Mouse (Mus musculus): ENCODE measurements around the gene Jup. TPM values are rescaled to one million over a fixed set of nuclear protein-coding genes. Genes with fewer than 3 reads are reported as not detected.

The Jup gene
- polyA plus RNA-seq (2015; fragmentation: Nextera tagmentation; extraction: Ambion mirVana), result 69.2 and 70.5 TPM in 2 replicates

DNA sequence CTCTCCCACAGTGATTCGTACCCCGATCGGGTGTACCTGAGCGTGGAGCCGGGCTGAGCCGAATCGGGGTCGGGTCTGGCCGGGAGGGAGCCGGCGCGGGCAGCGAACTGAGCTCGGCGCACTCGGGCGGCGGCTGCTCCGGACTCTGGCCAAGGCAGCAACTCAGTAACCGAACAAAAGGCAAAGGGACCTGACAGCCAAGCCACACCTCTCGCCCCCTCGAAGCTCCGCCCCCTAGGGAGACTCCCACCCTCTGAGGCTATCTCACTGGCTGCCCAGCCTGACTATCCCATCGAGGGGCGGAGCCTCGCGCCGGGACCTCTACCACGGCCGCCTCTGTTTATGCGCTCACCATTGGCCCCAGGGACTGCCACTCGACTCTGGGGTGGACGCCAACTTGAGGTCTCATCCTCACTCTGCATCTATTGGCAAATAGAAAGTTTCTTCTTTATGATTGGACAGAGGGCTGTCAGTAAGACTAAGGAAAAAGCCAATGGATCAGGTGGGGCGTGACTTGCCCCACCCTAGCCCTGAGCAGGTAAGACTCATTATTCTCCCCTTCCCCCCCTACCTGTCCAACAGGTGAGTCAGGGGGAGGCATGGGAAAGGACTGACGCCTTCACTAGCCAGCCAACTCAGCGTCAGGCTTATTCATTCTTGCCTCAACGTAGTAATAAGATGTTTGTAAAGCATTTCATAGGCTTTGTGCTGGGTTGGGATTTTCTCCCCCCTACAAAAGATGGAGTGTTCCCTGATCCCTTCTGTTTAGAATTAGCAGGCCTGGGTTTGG lies at the start of gene Jup:
Gene Jup (minus strand): TSS at position 164 of the 790 bp plus-strand sequence.
- peaks cover 26% of the 10 kb centered on the region for H3K4me1 ChIP-seq (replicated peaks)
- H3K4me3 ChIP-seq (replicated peaks), result peak within 1 kb of the TSS; percentile 77
- H3K9ac ChIP-seq (replicated peaks), result peak within 1 kb of the TSS; percentile 79
- H3K36me3 ChIP-seq, result no peaks in the 10 kb centered on the region
- H3K4me2 ChIP-seq (replicated peaks), result peak within 1 kb of the TSS; percentile 65
- WGBS, result under 1% methylated on average over 37 of the region's 37 CpGs
- ATAC-seq, result peak; percentile 99
- H3K27me3 ChIP-seq, result peaks cover 21% of the 10 kb centered on the region
- H3K9me3 ChIP-seq, result no peaks in the 10 kb centered on the region
- H3K27ac ChIP-seq, result peak within 1 kb of the TSS; percentile 75

DNA sequence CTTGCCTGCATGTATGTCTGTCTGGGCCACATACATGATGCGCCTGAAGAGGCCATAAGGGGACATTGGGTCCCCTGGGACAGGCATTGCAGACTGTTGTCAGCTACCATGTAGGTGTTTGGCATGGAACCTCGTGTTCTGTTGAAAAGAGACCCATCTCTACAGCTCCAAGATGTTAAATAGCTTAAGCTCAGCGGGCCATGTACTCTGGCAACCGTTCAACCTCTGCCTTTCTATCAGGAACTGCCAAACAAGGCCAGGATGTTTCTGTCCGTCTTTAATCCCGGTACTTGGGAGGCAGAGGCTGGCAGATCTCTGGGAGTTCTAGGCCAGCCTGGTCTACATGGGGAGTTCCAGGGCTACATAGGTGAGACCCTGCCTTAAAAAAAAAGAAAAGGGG lies 45.1 kb upstream of the Jup start:
- no peak overlapping the region for H3K27ac ChIP-seq
- no peak overlapping the region for H3K9ac ChIP-seq (replicated peaks)
- no peaks in the 10 kb centered on the region for H3K9me3 ChIP-seq
- H3K4me3 ChIP-seq (replicated peaks), result no peak overlapping the region
- 88% methylated on average over 6 of the region's 6 CpGs for WGBS
- peaks cover under 1% of the 10 kb centered on the region; the same call in 1 of the 2 replicates for H3K36me3 ChIP-seq
- peaks cover 18% of the 10 kb centered on the region for H3K4me1 ChIP-seq (replicated peaks)
- no peak for ATAC-seq
- no peak overlapping the region for H3K4me2 ChIP-seq (replicated peaks)
- no peaks in the 10 kb centered on the region for H3K27me3 ChIP-seq

DNA sequence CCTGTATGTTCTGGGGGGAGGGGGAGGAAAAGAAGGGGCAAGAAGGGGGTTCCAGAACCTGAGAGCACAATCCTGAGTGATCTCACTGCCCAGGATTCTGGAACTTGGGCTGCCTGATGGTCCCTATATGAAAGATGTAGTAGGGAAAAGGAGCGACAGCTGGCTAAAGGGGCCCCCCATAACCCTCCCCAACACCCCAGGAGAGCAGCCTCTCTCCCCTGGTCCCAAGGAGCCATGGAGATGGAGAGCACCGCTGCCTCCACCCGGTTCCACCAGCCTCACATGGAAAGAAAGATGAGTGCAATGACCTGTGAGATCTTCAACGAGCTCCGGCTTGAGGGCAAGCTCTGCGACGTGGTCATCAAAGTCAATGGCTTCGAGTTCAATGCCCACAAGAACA lies 44.2 kb upstream of the Jup start, which contains the start of the genes Nt5c3b and Klhl10:
Gene Nt5c3b (minus strand): TSS at position 12 of the 400 bp plus-strand sequence.
Gene Klhl10 (plus strand): TSS at position 121 of the 400 bp plus-strand sequence.
- Histone ChIP-seq H3K4me2 (replicated peaks) (peak within 1 kb of the TSS; percentile 61), H3K27ac (peak within 1 kb of the TSS; percentile 51), H3K4me3 (replicated peaks) (peak within 1 kb of the TSS; percentile 69), H3K9me3 (no peaks in the 10 kb centered on the region), H3K36me3 (peaks cover 7% of the 10 kb centered on the region), H3K4me1 (replicated peaks) (peaks cover 18% of the 10 kb centered on the region), H3K27me3 (no peaks in the 10 kb centered on the region), H3K9ac (replicated peaks) (peak within 1 kb of the TSS; percentile 85)
- ATAC-seq, result no peak
- WGBS, result 84% methylated on average over 8 of the region's 8 CpGs

DNA sequence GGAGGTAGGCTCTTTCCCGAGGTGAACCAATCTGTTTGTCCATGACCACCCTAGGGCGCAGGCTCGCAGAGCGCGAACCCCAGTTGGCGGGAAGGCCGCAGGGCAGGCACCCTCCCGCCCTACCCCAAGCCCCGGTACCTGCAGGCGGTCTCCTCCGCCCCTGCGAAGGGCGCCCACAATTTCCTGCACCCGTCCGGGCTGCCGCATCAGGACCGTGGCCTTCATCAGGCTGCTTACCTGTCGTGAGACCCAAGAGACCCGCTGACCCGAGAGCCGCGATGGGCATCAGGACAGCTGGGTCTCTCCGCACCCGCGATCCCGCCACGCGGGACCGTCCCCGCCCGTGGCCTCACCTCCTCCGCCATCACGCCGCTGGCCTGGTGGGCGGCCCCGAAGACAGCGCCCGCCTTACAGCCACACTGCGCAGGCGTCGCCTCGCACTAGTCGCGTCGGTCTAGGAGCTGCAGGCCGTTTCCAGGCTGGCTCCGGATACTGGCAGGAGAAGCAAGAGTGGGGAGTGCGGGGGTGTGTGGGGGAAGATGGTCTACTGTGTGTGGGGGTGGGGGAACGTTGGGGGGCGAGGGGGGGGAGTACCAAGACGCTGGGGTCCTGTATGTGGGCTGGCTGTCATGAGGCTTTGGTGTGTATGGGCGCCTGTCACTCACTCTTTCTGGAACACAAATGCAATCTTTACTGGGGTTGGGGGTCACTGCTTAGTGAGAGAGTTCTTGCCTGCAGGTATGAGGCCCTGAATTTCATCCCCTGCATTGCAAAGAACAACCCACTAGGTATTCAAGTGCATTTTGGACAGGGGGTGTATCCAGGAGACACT lies 43.3 kb upstream of the Jup start:
- peak overlapping the region; percentile 51 for H3K27ac ChIP-seq
- WGBS, result 1% methylated on average over 52 of the region's 52 CpGs

DNA sequence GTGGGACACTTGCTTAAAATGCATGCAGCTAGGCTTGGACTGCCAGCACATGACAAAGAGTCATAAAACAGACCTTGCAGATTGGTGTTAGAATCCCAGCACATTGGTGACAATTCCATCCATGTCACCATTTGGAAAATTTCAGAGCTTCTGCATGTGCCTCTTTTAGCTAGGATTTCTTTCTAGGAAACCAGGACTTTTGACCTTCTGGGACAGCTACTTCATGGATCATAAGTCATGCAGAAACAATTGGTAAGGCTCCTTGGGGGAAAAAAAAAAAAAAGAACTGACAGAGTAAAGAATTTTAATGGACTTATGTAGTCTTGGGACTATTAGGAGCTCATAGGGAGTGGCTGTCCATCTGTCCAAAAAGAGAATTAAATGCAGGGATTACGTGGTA lies 40.3 kb upstream of the Jup start:
- no peak for ATAC-seq
- H3K4me3 ChIP-seq (replicated peaks), result no peak overlapping the region
- no peak overlapping the region for H3K9ac ChIP-seq (replicated peaks)
- WGBS, result 70% methylated on average over 1 of the region's 1 CpGs
- H3K27me3 ChIP-seq, result no peaks in the 10 kb centered on the region
- no peak overlapping the region for H3K27ac ChIP-seq
- H3K9me3 ChIP-seq, result no peaks in the 10 kb centered on the region
- peaks cover 22% of the 10 kb centered on the region for H3K4me1 ChIP-seq (replicated peaks)
- H3K4me2 ChIP-seq (replicated peaks), result no peak overlapping the region
- peaks cover 33% of the 10 kb centered on the region for H3K36me3 ChIP-seq

More for the DNA sequence above, 43.3 kb upstream of the Jup start:
- Histone ChIP-seq H3K9ac (replicated peaks) (peak overlapping the region; percentile 85), H3K4me1 (replicated peaks) (peaks cover 20% of the 10 kb centered on the region), H3K27me3 (no peaks in the 10 kb centered on the region), H3K4me3 (replicated peaks) (peak overlapping the region; percentile 69), H3K36me3 (peaks cover 16% of the 10 kb centered on the region), H3K4me2 (replicated peaks) (peak overlapping the region; percentile 61), H3K9me3 (no peaks in the 10 kb centered on the region)
- ATAC-seq, result peak; percentile 98

DNA sequence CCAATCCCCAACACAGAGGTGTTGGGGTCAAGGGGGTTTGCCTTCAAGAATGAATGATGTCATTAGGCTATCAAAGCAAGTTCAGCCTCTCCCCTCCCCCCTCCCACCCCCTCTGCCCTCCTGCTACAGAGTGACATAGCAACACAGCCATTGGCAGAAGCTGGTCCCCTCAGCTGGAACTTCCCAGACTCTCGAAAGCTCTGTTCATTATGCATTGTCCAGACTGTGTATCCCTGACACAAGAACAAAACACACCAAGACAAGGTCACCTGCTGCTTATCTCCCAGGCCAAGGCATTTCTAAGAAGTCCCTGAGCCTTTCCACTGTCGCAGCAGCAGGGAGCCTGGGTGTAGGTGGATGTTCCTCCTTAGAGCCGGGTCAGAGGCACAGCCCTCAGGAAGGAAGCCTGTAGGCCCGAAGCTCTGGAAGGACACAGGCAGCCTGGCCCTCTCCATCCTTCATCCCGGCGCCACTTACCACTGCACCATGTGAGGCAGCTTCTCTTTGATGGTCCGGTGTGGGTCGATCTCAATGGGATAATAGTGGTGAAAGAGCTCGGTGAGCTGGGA lies 38.2 kb upstream of the Jup start:
- H3K27me3 ChIP-seq, result no peaks in the 10 kb centered on the region
- no peaks in the 10 kb centered on the region for H3K9me3 ChIP-seq
- H3K36me3 ChIP-seq, result peaks cover 43% of the 10 kb centered on the region
- no peak overlapping the region for H3K9ac ChIP-seq (replicated peaks)
- ATAC-seq, result no peak
- WGBS, result 20% methylated on average over 9 of the region's 9 CpGs
- H3K4me1 ChIP-seq (replicated peaks), result peaks cover 16% of the 10 kb centered on the region
- no peak overlapping the region for H3K4me3 ChIP-seq (replicated peaks)
- H3K4me2 ChIP-seq (replicated peaks), result no peak overlapping the region
- H3K27ac ChIP-seq, result no peak overlapping the region

DNA sequence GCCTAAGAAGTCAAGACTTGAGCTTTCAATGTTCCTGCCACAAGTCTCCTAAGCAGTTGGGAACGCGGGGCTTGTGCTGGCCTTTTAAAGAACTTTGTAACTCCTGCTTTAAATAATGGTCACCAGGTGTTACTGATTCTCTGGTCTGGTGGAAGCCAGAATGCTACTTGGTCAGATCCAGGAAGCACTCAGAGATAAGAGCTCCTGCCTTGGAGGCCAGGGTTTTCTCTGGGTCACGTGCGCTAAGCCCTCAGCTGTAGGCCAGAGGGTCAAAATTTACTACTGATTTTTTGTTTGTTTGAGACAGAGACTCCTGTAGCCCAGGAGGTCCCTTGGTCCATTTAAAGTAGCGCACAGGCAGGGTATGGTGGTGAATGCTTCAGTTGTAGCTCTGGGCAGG lies 34.4 kb upstream of the Jup start:
- H3K9me3 ChIP-seq, result no peaks in the 10 kb centered on the region
- no peak overlapping the region for H3K27ac ChIP-seq
- H3K4me3 ChIP-seq (replicated peaks), result no peak overlapping the region
- no peak overlapping the region for H3K9ac ChIP-seq (replicated peaks)
- no peaks in the 10 kb centered on the region for H3K27me3 ChIP-seq
- WGBS, result 98% methylated on average over 5 of the region's 5 CpGs
- no peak overlapping the region for H3K4me2 ChIP-seq (replicated peaks)
- no peak for ATAC-seq
- H3K4me1 ChIP-seq (replicated peaks), result peaks cover 4% of the 10 kb centered on the region; the same call in 1 of the 2 replicates
- peaks cover 57% of the 10 kb centered on the region for H3K36me3 ChIP-seq

DNA sequence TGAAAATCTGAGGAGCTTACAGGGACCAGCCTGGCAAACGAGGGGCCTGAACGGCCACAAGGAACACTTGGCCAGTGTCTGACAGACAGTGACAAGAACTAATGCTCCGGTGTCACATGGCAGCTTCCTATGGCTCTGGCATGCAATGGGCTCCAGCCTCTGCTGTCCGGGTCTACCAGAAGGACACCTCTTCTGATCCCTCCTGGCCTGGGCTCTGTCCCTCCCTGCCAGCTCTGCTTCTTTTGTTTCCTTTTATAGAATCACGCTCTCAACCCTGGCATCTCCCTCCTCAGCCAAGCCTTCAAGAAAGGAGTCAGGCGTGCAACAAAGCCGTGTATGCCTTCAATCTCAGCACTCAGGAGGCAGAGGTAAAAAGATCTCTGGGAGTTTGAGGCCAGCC lies 32.5 kb upstream of the Jup start:
- no peak overlapping the region for H3K4me2 ChIP-seq (replicated peaks)
- H3K4me3 ChIP-seq (replicated peaks), result no peak overlapping the region
- H3K36me3 ChIP-seq, result peaks cover 38% of the 10 kb centered on the region
- no peak overlapping the region for H3K9ac ChIP-seq (replicated peaks)
- H3K27ac ChIP-seq, result no peak overlapping the region
- H3K4me1 ChIP-seq (replicated peaks), result peaks cover 5% of the 10 kb centered on the region; the same call in 1 of the 2 replicates
- H3K9me3 ChIP-seq, result no peaks in the 10 kb centered on the region
- H3K27me3 ChIP-seq, result no peaks in the 10 kb centered on the region
- WGBS, result 88% methylated on average over 7 of the region's 7 CpGs
- ATAC-seq, result no peak

DNA sequence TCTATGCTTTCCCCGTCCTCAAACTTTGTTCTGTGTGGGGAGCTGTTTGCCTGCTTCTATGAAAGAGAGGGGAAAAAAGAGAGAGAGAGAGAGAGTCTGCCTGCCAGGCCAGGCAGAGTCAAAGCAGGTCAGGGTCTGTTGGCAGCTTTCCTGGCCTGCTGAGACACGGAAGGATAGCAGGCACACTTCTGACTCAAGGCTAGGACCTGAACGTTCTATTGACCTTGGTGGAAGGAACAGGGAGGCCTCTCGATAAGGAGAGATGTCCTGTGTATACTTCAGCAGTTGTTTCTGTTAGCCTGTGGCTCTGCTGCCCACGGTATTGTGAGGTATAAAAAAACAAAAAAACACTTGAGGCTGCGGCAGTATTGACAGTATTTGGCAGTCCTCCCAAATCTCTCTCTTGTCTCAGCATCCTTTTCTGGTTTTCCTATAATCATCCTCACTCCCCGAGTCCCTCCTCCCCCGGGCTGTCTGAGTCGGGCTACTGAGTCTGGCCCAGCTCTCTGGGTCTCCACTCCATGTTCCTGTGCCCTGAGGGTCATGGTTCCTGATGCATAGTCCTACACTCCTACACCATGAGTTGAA lies 31.1 kb upstream of the Jup start:
- Histone ChIP-seq H3K4me1 (replicated peaks) (peaks cover 5% of the 10 kb centered on the region; the same call in 1 of the 2 replicates), H3K9ac (replicated peaks) (no peak overlapping the region), H3K27ac (0 out of 2 replicates have a peak overlapping the region, but pooled peaks have one; percentile 5), H3K4me3 (replicated peaks) (no peak overlapping the region), H3K9me3 (no peaks in the 10 kb centered on the region), H3K36me3 (peaks cover 37% of the 10 kb centered on the region), H3K27me3 (no peaks in the 10 kb centered on the region), H3K4me2 (replicated peaks) (no peak overlapping the region)
- WGBS, result 73% methylated on average over 9 of the region's 9 CpGs
- ATAC-seq, result no peak

DNA sequence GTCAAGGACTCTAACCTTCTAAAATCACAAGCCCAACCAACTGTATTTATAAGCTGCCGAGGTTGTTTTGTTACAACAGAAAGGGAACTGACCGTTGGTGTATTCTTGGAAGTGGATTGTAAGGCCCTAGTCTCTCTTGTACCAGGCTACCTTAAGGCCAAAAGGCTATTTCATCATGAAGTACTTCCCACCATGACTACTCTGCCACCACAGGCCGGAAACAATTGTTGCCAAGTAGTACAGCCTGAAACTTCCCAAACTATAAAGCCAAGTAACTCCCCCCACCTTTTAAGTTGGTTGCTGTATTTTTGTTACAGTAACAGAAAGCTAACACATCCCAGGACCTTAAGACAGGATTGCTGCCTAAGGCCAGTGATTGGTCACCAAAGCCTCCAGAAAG lies 29.3 kb upstream of the Jup start:
- peaks cover 25% of the 10 kb centered on the region for H3K36me3 ChIP-seq
- no peak overlapping the region for H3K4me3 ChIP-seq (replicated peaks)
- no peaks in the 10 kb centered on the region for H3K9me3 ChIP-seq
- H3K4me1 ChIP-seq (replicated peaks), result peaks cover 5% of the 10 kb centered on the region; the same call in 1 of the 2 replicates
- H3K9ac ChIP-seq (replicated peaks), result no peak overlapping the region; the same call in 1 of the 2 replicates
- no peaks in the 10 kb centered on the region for H3K27me3 ChIP-seq
- WGBS, result 92% methylated on average over 3 of the region's 3 CpGs
- no peak overlapping the region for H3K4me2 ChIP-seq (replicated peaks)
- no peak overlapping the region for H3K27ac ChIP-seq
- ATAC-seq, result no peak

DNA sequence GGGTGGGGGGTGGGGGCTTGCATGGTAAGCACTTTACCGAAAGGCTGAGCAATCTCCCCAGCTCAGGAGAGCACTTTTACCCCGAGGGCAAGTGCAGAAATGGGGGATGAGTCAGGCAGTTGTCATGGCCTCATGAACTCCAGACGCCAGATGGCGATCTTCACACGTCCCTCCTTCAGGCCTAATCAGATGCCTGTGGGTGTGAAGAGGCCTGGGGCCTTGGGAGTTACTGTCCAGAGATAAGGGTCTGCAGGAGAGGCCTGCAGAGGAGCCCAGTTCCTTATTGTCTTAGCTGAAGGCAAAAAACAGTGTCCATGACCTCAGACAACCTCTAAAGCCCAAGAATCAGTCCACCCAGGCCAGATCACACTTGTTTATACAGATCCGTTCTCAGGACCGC lies 28.3 kb upstream of the Jup start:
- Histone ChIP-seq H3K9ac (replicated peaks) (peak overlapping the region; percentile 36; the same call in 1 of the 2 replicates), H3K27ac (no peak overlapping the region; the same call in 1 of the 2 replicates), H3K9me3 (no peaks in the 10 kb centered on the region), H3K27me3 (no peaks in the 10 kb centered on the region), H3K4me2 (replicated peaks) (no peak overlapping the region), H3K36me3 (peaks cover 20% of the 10 kb centered on the region), H3K4me3 (replicated peaks) (no peak overlapping the region), H3K4me1 (replicated peaks) (peaks cover 5% of the 10 kb centered on the region)
- no peak for ATAC-seq
- WGBS, result 36% methylated on average over 7 of the region's 7 CpGs
